Mouse (Mus musculus): ENCODE measurements at regions not wholly inside any gene's neighbourhood (a gene's known extent, or its start where the extent isn't known, plus 50 kb on each side); places are given as distances from the start of the nearest gene placed in this dataset.

DNA sequence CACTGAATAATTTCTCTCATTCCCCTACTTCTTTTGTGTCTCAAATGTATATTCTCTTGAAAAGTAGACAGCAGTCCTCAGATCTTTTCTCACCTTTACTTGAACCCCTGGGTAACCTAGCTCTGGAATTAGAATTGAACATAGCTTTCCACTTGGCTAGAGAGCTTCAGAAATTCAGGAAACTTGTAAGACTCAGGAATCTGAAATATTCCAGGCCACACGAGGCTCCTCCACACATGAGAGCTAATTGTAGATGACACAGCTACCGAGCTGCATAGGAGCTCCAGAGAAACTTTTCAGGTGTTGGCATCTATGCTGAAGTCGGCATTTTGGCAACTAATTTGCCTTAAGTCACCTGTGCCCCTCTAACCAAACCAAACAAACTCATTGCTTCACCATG, 417.7 kb upstream of the Adgrl4 start:
- no peak for TF ChIP-seq CTCF (IDR thresholded peaks at IDR 0.05)
- TF ChIP-seq POLR2A (IDR thresholded peaks at IDR 0.05; ENCODE audit: insufficient read depth, low read depth, low read length): no peak

Measured in heart, adult 2 months (tissue).